Mouse (Mus musculus): ENCODE results near the gene Olfr1465. TPM values are rescaled to one million over a fixed set of nuclear protein-coding genes. Genes with fewer than 3 reads are reported as not detected.

Olfr1465 gene
- not detected for total RNA-seq (2022)

GRCm38 (mm10) chr19:13315441-13315840 is at the start of gene Olfr1465:
Gene Olfr1465, minus strand, starts transcription at chr19:13315541.
- no peak for DNase-seq (ENCODE audit: low spot score)

- DNase-seq (ENCODE audit: low spot score) = no peak
These were observed 46.6 kb upstream of the Olfr1465 start, which contains the start of gene Olfr1467 for GRCm38 (mm10) chr19:13361936-13362335. Gene Olfr1467, plus strand, starts transcription at chr19:13362236.

DNA sequence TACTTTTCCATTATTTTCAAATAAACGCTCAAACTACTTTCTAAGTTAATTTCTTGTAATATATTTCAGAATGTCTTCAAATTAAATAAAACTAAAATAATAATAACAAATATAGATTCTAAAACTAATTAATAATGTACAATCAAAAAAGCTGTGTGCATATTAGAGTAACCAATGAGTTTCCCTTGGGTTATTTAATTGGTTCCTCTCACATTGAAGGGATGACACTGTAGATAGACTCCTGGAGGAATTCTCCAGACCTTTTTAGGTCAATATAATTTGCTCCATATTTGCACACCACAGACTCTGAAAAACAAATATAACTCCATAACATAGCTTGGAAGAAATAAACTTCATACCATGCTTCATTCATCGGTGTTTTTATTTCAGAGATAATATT is 23.2 kb upstream of the Olfr1465 start, which contains the start of gene Olfr1466:
Olfr1466 (plus strand) TSS at position 301 of the 400 bp plus-strand sequence.
- no peak for DNase-seq (ENCODE audit: low spot score)

Other genes with a start within 250 kb of the Olfr1465 start
- not detected for gene Olfr1457, start 217.7 kb downstream of the Olfr1465 start, total RNA-seq (2022)
- gene Olfr1458, start 208.8 kb downstream of the Olfr1465 start, total RNA-seq (2022) = not detected
- under 1 TPM in 2 of 4 experiments, not detected in 2; 0.05 to 0.09 TPM for gene Olfr1459, start 166.0 kb downstream of the Olfr1465 start, total RNA-seq (2022)
- not detected for gene Olfr1461, start 152.5 kb downstream of the Olfr1465 start, total RNA-seq (2022)
- gene Olfr1462, start 129.8 kb downstream of the Olfr1465 start, total RNA-seq (2022) = not detected
- not detected for gene Olfr1463, start 84.2 kb downstream of the Olfr1465 start, total RNA-seq (2022)
- not detected for gene Olfr1466, start 23.3 kb upstream of the Olfr1465 start, total RNA-seq (2022)
- not detected for gene Olfr1467, start 46.7 kb upstream of the Olfr1465 start, total RNA-seq (2022)
- not detected for gene Olfr1469, start 92.3 kb upstream of the Olfr1465 start, total RNA-seq (2022)
- not detected for gene Olfr1471, start 127.9 kb upstream of the Olfr1465 start, total RNA-seq (2022)
- not detected for gene Olfr1472, start 140.5 kb upstream of the Olfr1465 start, total RNA-seq (2022)
- not detected for gene Olfr1474, start 154.0 kb upstream of the Olfr1465 start, total RNA-seq (2022)
- not detected for gene Olfr1475, start 164.7 kb upstream of the Olfr1465 start, total RNA-seq (2022)
- gene Olfr1477, start 185.0 kb upstream of the Olfr1465 start, total RNA-seq (2022) = not detected
- gene Olfr1480, start 212.4 kb upstream of the Olfr1465 start, total RNA-seq (2022) = not detected

Measured in heart, adult 8-10 months (tissue).